ENCODE assay signal across 36 mouse cellular contexts in the genomic region with DNA sequence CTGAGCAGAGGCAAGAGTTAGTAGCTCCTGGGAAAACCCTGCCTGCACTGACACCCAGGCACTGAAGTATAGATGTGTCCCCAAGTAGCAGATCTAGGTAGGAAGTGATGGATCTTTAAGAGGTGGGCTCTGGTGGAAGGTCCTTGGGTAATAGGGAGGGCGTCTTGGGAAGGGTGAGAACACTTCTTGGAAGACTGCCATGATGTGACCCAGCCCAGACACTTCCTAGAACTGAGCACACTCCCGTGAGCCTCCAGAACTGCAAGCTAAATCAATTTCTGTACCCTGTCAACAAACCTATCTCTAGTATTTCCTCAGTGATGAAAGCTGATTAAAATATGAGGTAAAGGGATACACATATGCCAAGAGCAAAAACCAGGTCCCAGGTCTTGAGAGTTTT. TPM values are rescaled to one million over a fixed set of nuclear protein-coding genes. Genes with fewer than 3 reads are reported as not detected.
"Had no signal": no experiment of that assay in that cellular context is flagged by ENCODE, and none has a peak within 500 bp of the region (broad histone marks: within the 10 kb centered on the region; RNA-seq: fewer than 3 reads in every experiment).

No protein-coding gene starts in this region.

- H3K4me1 ChIP-seq: hindbrain, embryonic 10.5 days; hindbrain, embryonic 12.5 days; limb, embryonic 10.5 days; limb, embryonic 12.5 days had no signal

- H3K4me3 ChIP-seq: gastrocnemius, adult 2 months; heart, embryonic 10.5 days; heart, embryonic 12.5 days; hindbrain, embryonic 10.5 days; hindbrain, embryonic 12.5 days; intestine, embryonic 15.5 days; layer of hippocampus, adult 2 months; left cerebral cortex, adult 2 months; limb, embryonic 10.5 days; limb, embryonic 12.5 days had no signal

- H3K27me3 ChIP-seq: heart, embryonic 12.5 days; hindbrain, embryonic 12.5 days; intestine, embryonic 15.5 days; limb, embryonic 12.5 days had no signal

- H3K27ac ChIP-seq: gastrocnemius, adult 2 months; heart, embryonic 10.5 days; hindbrain, embryonic 10.5 days; hindbrain, embryonic 12.5 days; hindbrain, embryonic 14.5 days; intestine, embryonic 15.5 days; layer of hippocampus, adult 2 months; left cerebral cortex, adult 2 months; limb, embryonic 10.5 days; limb, embryonic 12.5 days had no signal

- H3K4me2 ChIP-seq: heart, embryonic 12.5 days; hindbrain, embryonic 12.5 days; hindbrain, embryonic 14.5 days; intestine, embryonic 15.5 days; limb, embryonic 12.5 days had no signal

- ATAC-seq: hindbrain, embryonic 16.5 days; inflammation-experienced regulatory T-cells, adult 6 months; intestine, embryonic 15.5 days; intestine, postnatal 0 days had no signal

- H3K9me3 ChIP-seq: heart, embryonic 10.5 days; heart, embryonic 12.5 days; hindbrain, embryonic 10.5 days; hindbrain, embryonic 12.5 days; intestine, embryonic 15.5 days; limb, embryonic 10.5 days; limb, embryonic 12.5 days had no signal

- H3K9ac ChIP-seq: heart, embryonic 12.5 days; hindbrain, embryonic 12.5 days; hindbrain, embryonic 14.5 days; intestine, embryonic 15.5 days; limb, embryonic 12.5 days had no signal

- DNase-seq: gastrocnemius, adult 2 months; gastrocnemius, postnatal 10 days; gastrocnemius, postnatal 25 days; heart, adult 18-20 months; heart, postnatal 10 days; heart, postnatal 4 days; kidney, adult 18-20 months; kidney, adult 8-10 months; kidney, postnatal 10 days; kidney, postnatal 25 days; kidney, postnatal 4 days had no signal

RNA-seq across cellular contexts. Expression of gene Adm2, which starts 29.7 kb away (rescaled TPM):
- total RNA-seq: gastrocnemius, adult 2 months; gastrocnemius, postnatal 10 days; gastrocnemius, postnatal 25 days; gastrocnemius, postnatal 4 days; granulocyte monocyte progenitor cell, adult 5-6 weeks; heart, adult 18-20 months; heart, adult 8-10 months; heart, postnatal 10 days; heart, postnatal 25 days; heart, postnatal 4 days; layer of hippocampus, adult 2 months; layer of hippocampus, postnatal 10 days; layer of hippocampus, postnatal 25 days; left cerebral cortex, adult 2 months; left cerebral cortex, postnatal 14 days; left cerebral cortex, postnatal 36 days had no signal
- polyA plus RNA-seq: frontal cortex, adult 2 months; hindbrain, embryonic 12.5 days; hindbrain, embryonic 14.5 days; hindbrain, embryonic 16.5 days; inflammation-experienced regulatory T-cells, adult 6 months had no signal

RNA-seq across cellular contexts. Expression of gene Miox, which starts 41.4 kb away (rescaled TPM):
- total RNA-seq: gastrocnemius, adult 2 months; gastrocnemius, postnatal 10 days; gastrocnemius, postnatal 25 days; gastrocnemius, postnatal 4 days; granulocyte monocyte progenitor cell, adult 5-6 weeks; heart, adult 18-20 months; heart, adult 8-10 months; heart, postnatal 10 days; heart, postnatal 25 days; heart, postnatal 4 days; layer of hippocampus, adult 2 months; layer of hippocampus, postnatal 10 days; layer of hippocampus, postnatal 25 days; left cerebral cortex, adult 2 months; left cerebral cortex, postnatal 14 days; left cerebral cortex, postnatal 36 days had no signal
- polyA plus RNA-seq: frontal cortex, adult 2 months; heart, embryonic 10.5 days; heart, embryonic 12.5 days; heart, embryonic 14.5 days; heart, embryonic 16.5 days; hindbrain, embryonic 10.5 days; hindbrain, embryonic 12.5 days; hindbrain, embryonic 14.5 days; hindbrain, embryonic 16.5 days; inflammation-experienced regulatory T-cells, adult 6 months; intestine, postnatal 0 days; limb, embryonic 10.5 days; limb, embryonic 12.5 days; limb, embryonic 14.5 days had no signal
